Mouse (Mus musculus): ENCODE results near the gene Wfdc21.
A peak's percentile ranks its signal among the peaks of the same experiment; 100 is the strongest.

Gene Wfdc21

GRCm38 (mm10) chr11:83796980-83797608 is 50.4 kb downstream of the Wfdc21 start:
- DNase-seq (ENCODE audit: extremely low spot score, low read depth, low spot score): no peak

- no peak for DNase-seq (ENCODE audit: extremely low spot score, low read depth, low spot score)
These were observed 53.2 kb downstream of the Wfdc21 start for GRCm38 (mm10) chr11:83799871-83800430.

- DNase-seq (ENCODE audit: extremely low spot score, low read depth, low spot score): peak; percentile 18
These were observed 55.4 kb downstream of the Wfdc21 start for GRCm38 (mm10) chr11:83802166-83802565.
